Comparison of ENCODE assay signal across 30 mouse cellular contexts in genomic region chr1:82808564-82808963, GRCm38 (mm10). TPM values are rescaled to one million over a fixed set of nuclear protein-coding genes. Genes with fewer than 3 reads are reported as not detected.
A peak's percentile ranks its signal among the peaks of the same experiment; 100 is the strongest.
DNase-seq lines count a peak whose midpoint lies in the region; ATAC-seq and TF ChIP-seq lines count a peak whose summit lies in the region.
"Had no signal": no experiment of that assay in that cellular context is flagged by ENCODE, and none has a peak within 500 bp of the region (broad histone marks: within the 10 kb centered on the region; RNA-seq: fewer than 3 reads in every experiment).

No protein-coding gene starts in this region.

- H3K4me3 ChIP-seq in heart, embryonic 14.5 days (ENCODE audit: control insufficient read depth in 1 of 2, insufficient read depth in 1 of 2, low read depth in 1 of 2, low read length in 2 of 2) = no peak overlapping the region
- H3K4me3 ChIP-seq in heart, embryonic 11.5 days (ENCODE audit: low read depth, low read length) = no peak overlapping the region
- H3K4me3 ChIP-seq in limb, embryonic 13.5 days = no peak overlapping the region
- H3K4me3 ChIP-seq in limb, embryonic 10.5 days = no peak overlapping the region
- H3K4me3 ChIP-seq in C2C12 (ENCODE audit: insufficient read depth, poor library complexity, severe bottlenecking) = no peak overlapping the region
- no peak overlapping the region for H3K4me3 ChIP-seq in limb, embryonic 14.5 days (replicated peaks; ENCODE audit: low read length)
- H3K4me3 ChIP-seq: embryonic facial prominence, embryonic 12.5 days; forebrain, embryonic 10.5 days; intestine, embryonic 15.5 days had no signal

- H3K79me3 ChIP-seq in C2C12 (ENCODE audit: low read depth) = no peaks in the 10 kb centered on the region

- H3K79me2 ChIP-seq in C2C12 (ENCODE audit: control insufficient read depth, insufficient read depth) = no peaks in the 10 kb centered on the region

- TF ChIP-seq POLR2A in limb, embryonic 14.5 days (IDR thresholded peaks at IDR 0.05; ENCODE audit: borderline replicate concordance, extremely low read depth, insufficient read depth, insufficient read length) = no peak

- peaks cover 3 to 9% of the 10 kb centered on the region in 2 experiments for H3K4me1 ChIP-seq in heart, embryonic 14.5 days (ENCODE audit: control insufficient read depth in 2 of 2, insufficient read depth in 2 of 2, low read length in 2 of 2)
- peaks cover 3% of the 10 kb centered on the region; the same call in 1 of the 2 replicates for H3K4me1 ChIP-seq in heart, embryonic 11.5 days (ENCODE audit: control insufficient read depth, insufficient read depth, low read length)
- peaks cover 4% of the 10 kb centered on the region; the same call in 1 of the 2 replicates for H3K4me1 ChIP-seq in limb, embryonic 13.5 days
- no peaks in the 10 kb centered on the region for H3K4me1 ChIP-seq in limb, embryonic 10.5 days
- H3K4me1 ChIP-seq in limb, embryonic 14.5 days (ENCODE audit: control insufficient read depth, insufficient read depth, low read length) = no peaks in the 10 kb centered on the region
- H3K4me1 ChIP-seq: embryonic facial prominence, embryonic 12.5 days; forebrain, embryonic 10.5 days; intestine, embryonic 15.5 days had no signal

- no peaks in the 10 kb centered on the region for H3K36me3 ChIP-seq in heart, embryonic 14.5 days (ENCODE audit: control insufficient read depth, insufficient read depth, low read length)
- no peaks in the 10 kb centered on the region for H3K36me3 ChIP-seq in heart, embryonic 11.5 days (ENCODE audit: control insufficient read depth, insufficient read depth, low read length)
- no peaks in the 10 kb centered on the region for H3K36me3 ChIP-seq in limb, embryonic 13.5 days
- no peaks in the 10 kb centered on the region for H3K36me3 ChIP-seq in limb, embryonic 10.5 days
- no peaks in the 10 kb centered on the region for H3K36me3 ChIP-seq in C2C12 (ENCODE audit: control insufficient read depth, insufficient read depth)
- H3K36me3 ChIP-seq in limb, embryonic 14.5 days (ENCODE audit: control insufficient read depth, insufficient read depth, low read length) = no peaks in the 10 kb centered on the region
- H3K36me3 ChIP-seq: embryonic facial prominence, embryonic 12.5 days; forebrain, embryonic 10.5 days; intestine, embryonic 15.5 days had no signal

- H3K4me2 ChIP-seq in heart, embryonic 14.5 days (ENCODE audit: low read length) = no peak overlapping the region
- no peak overlapping the region for H3K4me2 ChIP-seq in heart, embryonic 11.5 days
- H3K4me2 ChIP-seq in limb, embryonic 13.5 days (replicated peaks) = no peak overlapping the region
- no peak overlapping the region for H3K4me2 ChIP-seq in limb, embryonic 14.5 days (replicated peaks; ENCODE audit: low read depth, low read length, severe bottlenecking)
- H3K4me2 ChIP-seq: embryonic facial prominence, embryonic 12.5 days; hindbrain, embryonic 14.5 days; intestine, embryonic 15.5 days had no signal

- ATAC-seq in heart, embryonic 14.5 days (ENCODE audit: insufficient number of reproducible peaks, insufficient read depth, low FRiP score, low read depth) = no peak
- ATAC-seq in heart, embryonic 11.5 days (replicated peaks; ENCODE audit: insufficient number of reproducible peaks, low FRiP score, low TSS enrichment) = no peak
- 0 out of 2 replicates have a peak, but pooled peaks have one; percentile 24 for ATAC-seq in limb, embryonic 13.5 days (ENCODE audit: low FRiP score, low read depth)
- no peak for ATAC-seq in limb, embryonic 14.5 days (ENCODE audit: low FRiP score, low read depth)
- ATAC-seq: forebrain, postnatal 0 days; intestine, embryonic 15.5 days had no signal

- H3K9me3 ChIP-seq in heart, embryonic 14.5 days (ENCODE audit: control insufficient read depth, low read length) = no peaks in the 10 kb centered on the region
- H3K9me3 ChIP-seq in heart, embryonic 11.5 days (replicated peaks; ENCODE audit: control insufficient read depth, low read length) = 0 out of 2 replicates have a peak, but pooled peaks cover under 1% of the 10 kb centered on the region
- H3K9me3 ChIP-seq in limb, embryonic 13.5 days = no peaks in the 10 kb centered on the region; the same call in 1 of the 2 replicates
- H3K9me3 ChIP-seq in limb, embryonic 10.5 days (replicated peaks) = no peaks in the 10 kb centered on the region
- H3K9me3 ChIP-seq in limb, embryonic 14.5 days (ENCODE audit: control insufficient read depth, low read length) = no peaks in the 10 kb centered on the region
- H3K9me3 ChIP-seq: embryonic facial prominence, embryonic 12.5 days; forebrain, embryonic 10.5 days; intestine, embryonic 15.5 days had no signal

- no peak for TF ChIP-seq CTCF in C2C12 (IDR thresholded peaks at IDR 0.05; ENCODE audit: control insufficient read depth, insufficient read depth, insufficient read length)

- 50% methylated on average over 3 of the region's 3 CpGs for WGBS in heart, embryonic 14.5 days
- WGBS in heart, embryonic 11.5 days (ENCODE audit: insufficient replicate concordance) = 62% methylated on average over 3 of the region's 3 CpGs
- WGBS in limb, embryonic 13.5 days = 34% methylated on average over 3 of the region's 3 CpGs
- WGBS in limb, embryonic 10.5 days = 75% methylated on average over 3 of the region's 3 CpGs
- WGBS in limb, embryonic 14.5 days = 40% methylated on average over 3 of the region's 3 CpGs

- no peaks in the 10 kb centered on the region for H3K27me3 ChIP-seq in heart, embryonic 14.5 days (ENCODE audit: control insufficient read depth, insufficient read depth, low read length)
- no peaks in the 10 kb centered on the region for H3K27me3 ChIP-seq in heart, embryonic 11.5 days (ENCODE audit: control insufficient read depth, insufficient read depth, low read length)
- no peaks in the 10 kb centered on the region for H3K27me3 ChIP-seq in limb, embryonic 13.5 days
- no peaks in the 10 kb centered on the region for H3K27me3 ChIP-seq in limb, embryonic 10.5 days (ENCODE audit: low read depth, poor library complexity, severe bottlenecking)
- H3K27me3 ChIP-seq in C2C12 (ENCODE audit: control insufficient read depth, insufficient read depth, insufficient read length) = no peaks in the 10 kb centered on the region
- no peaks in the 10 kb centered on the region for H3K27me3 ChIP-seq in limb, embryonic 14.5 days (ENCODE audit: control insufficient read depth, insufficient read depth, low read length)
- H3K27me3 ChIP-seq: embryonic facial prominence, embryonic 12.5 days; intestine, embryonic 15.5 days had no signal

- H3K9ac ChIP-seq in heart, embryonic 14.5 days (ENCODE audit: low read length) = no peak overlapping the region
- no peak overlapping the region for H3K9ac ChIP-seq in heart, embryonic 11.5 days (ENCODE audit: low read depth, low read length)
- H3K9ac ChIP-seq in limb, embryonic 13.5 days = no peak overlapping the region
- H3K9ac ChIP-seq in limb, embryonic 14.5 days (ENCODE audit: low read depth, low read length, severe bottlenecking) = no peak overlapping the region
- H3K9ac ChIP-seq: embryonic facial prominence, embryonic 12.5 days; forebrain, postnatal 0 days; hindbrain, embryonic 14.5 days; intestine, embryonic 15.5 days had no signal

- peak overlapping the region; percentile 37 to 42; a peak in 2 of 4 replicates for H3K27ac ChIP-seq in heart, embryonic 14.5 days (replicated peaks in 1 of 2; ENCODE audit: control insufficient read depth in 1 of 2, insufficient read depth in 1 of 2, low read depth in 2 of 2, low read length in 2 of 2)
- H3K27ac ChIP-seq in heart, embryonic 11.5 days (ENCODE audit: low read depth, low read length) = no peak overlapping the region
- H3K27ac ChIP-seq in limb, embryonic 13.5 days = peak overlapping the region; percentile 34; the same call in 1 of the 2 replicates
- H3K27ac ChIP-seq in limb, embryonic 10.5 days = no peak overlapping the region
- H3K27ac ChIP-seq in limb, embryonic 14.5 days (replicated peaks; ENCODE audit: low read depth, low read length) = no peak overlapping the region
- H3K27ac ChIP-seq: embryonic facial prominence, embryonic 12.5 days; forebrain, embryonic 10.5 days; hindbrain, embryonic 14.5 days; intestine, embryonic 15.5 days had no signal

- peak overlapping the region; percentile 18 for H3ac ChIP-seq in C2C12 (ENCODE audit: control insufficient read depth, insufficient read length, low read depth)

- no peak for DNase-seq in limb, embryonic 10.5 days (ENCODE audit: low spot score)
- peak; percentile 32 for DNase-seq in limb, embryonic 14.5 days (ENCODE audit: low spot score)
- DNase-seq in left cerebral cortex, adult 8-10 months (ENCODE audit: low spot score in 2 of 2) = no peak
- DNase-seq: adrenal gland, adult 2 months; cerebellum, adult 8-10 months; forebrain, postnatal 0 days; kidney, postnatal 36 days; lung, adult 18-20 months; lung, postnatal 14 days; midbrain, embryonic 14.5 days; right cerebral cortex, postnatal 14 days; thymus, adult 2 months had no signal

RNA-seq across cellular contexts. Expression of gene Agfg1, which starts 30.7 kb away (rescaled TPM):
- 38.6 and 44.6 TPM in 2 replicates for polyA plus RNA-seq in heart, embryonic 14.5 days (2014; fragmentation: Nextera tagmentation; extraction: Ambion mirVana)
- polyA plus RNA-seq in heart, embryonic 11.5 days (2014; fragmentation: Nextera tagmentation; extraction: Ambion mirVana) = 42.2 and 43.8 TPM in 2 replicates
- 25.3 and 27.4 TPM in 2 replicates for polyA plus RNA-seq in limb, embryonic 13.5 days (2015; fragmentation: Nextera tagmentation; extraction: Ambion mirVana)
- 26.9 and 30.5 TPM in 2 replicates for polyA plus RNA-seq in limb, embryonic 10.5 days (2016; fragmentation: Nextera tagmentation; extraction: Ambion mirVana)
- polyA plus RNA-seq in C2C12 (2012; fragmentation: generic; extraction: Trizol) = 26.9 TPM
- 39.6 and 47.4 TPM in 2 replicates for polyA plus RNA-seq in limb, embryonic 14.5 days (2012; rRNA removed)
- 36.9 and 41.8 TPM in 2 replicates for polyA plus RNA-seq in limb, embryonic 14.5 days (2014; fragmentation: Nextera tagmentation; extraction: Ambion mirVana)
- 10 to 100 TPM; 59.0 to 69.1 (median 62.1) TPM for total RNA-seq in left cerebral cortex, adult 8-10 months (2022)

RNA-seq across cellular contexts. Expression of gene Gm47791, which starts 37.5 kb away (rescaled TPM):
- polyA plus RNA-seq in heart, embryonic 14.5 days (2014; fragmentation: Nextera tagmentation; extraction: Ambion mirVana) = not detected in 2 replicates
- polyA plus RNA-seq in heart, embryonic 11.5 days (2014; fragmentation: Nextera tagmentation; extraction: Ambion mirVana) = not detected in 2 replicates
- polyA plus RNA-seq in limb, embryonic 13.5 days (2015; fragmentation: Nextera tagmentation; extraction: Ambion mirVana) = not detected in 2 replicates
- polyA plus RNA-seq in limb, embryonic 10.5 days (2016; fragmentation: Nextera tagmentation; extraction: Ambion mirVana) = not detected in 2 replicates
- polyA plus RNA-seq in C2C12 (2012; fragmentation: generic; extraction: Trizol) = not detected
- polyA plus RNA-seq in limb, embryonic 14.5 days (2012; rRNA removed) = not detected in 2 replicates
- not detected in 2 replicates for polyA plus RNA-seq in limb, embryonic 14.5 days (2014; fragmentation: Nextera tagmentation; extraction: Ambion mirVana)
- not detected for total RNA-seq in left cerebral cortex, adult 8-10 months (2022)
- total RNA-seq: adrenal gland, adult 2 months; common myeloid progenitor, adult 5-6 weeks; forebrain, postnatal 0 days; gastrocnemius, adult 18-20 months; granulocyte monocyte progenitor cell, adult 5-6 weeks; heart, postnatal 25 days; left cerebral cortex, adult 18-20 months; megakaryocyte, adult 5-6 weeks; neutrophil, adult 5-6 weeks had no signal
- polyA plus RNA-seq: adrenal gland, adult 2 months; embryonic facial prominence, embryonic 12.5 days; forebrain, embryonic 10.5 days; forebrain, postnatal 0 days; hindbrain, embryonic 14.5 days; intestine, embryonic 15.5 days; limb, embryonic 11.5 days; midbrain, embryonic 14.5 days; spleen, adult 2 months; stomach, embryonic 14.5 days; thymus, adult 2 months had no signal

RNA-seq across cellular contexts. Expression of gene Tm4sf20, which starts 40.3 kb away (rescaled TPM):
- not detected in 2 replicates for polyA plus RNA-seq in heart, embryonic 14.5 days (2014; fragmentation: Nextera tagmentation; extraction: Ambion mirVana)
- polyA plus RNA-seq in heart, embryonic 11.5 days (2014; fragmentation: Nextera tagmentation; extraction: Ambion mirVana) = 0.29 TPM in 1 of 2 replicates, not detected in the other
- 0.20 and 0.23 TPM in 2 replicates for polyA plus RNA-seq in limb, embryonic 13.5 days (2015; fragmentation: Nextera tagmentation; extraction: Ambion mirVana)
- polyA plus RNA-seq in limb, embryonic 10.5 days (2016; fragmentation: Nextera tagmentation; extraction: Ambion mirVana) = 0.25 TPM in 1 of 2 replicates, not detected in the other
- polyA plus RNA-seq in C2C12 (2012; fragmentation: generic; extraction: Trizol) = not detected
- polyA plus RNA-seq in limb, embryonic 14.5 days (2012; rRNA removed) = not detected in 2 replicates
- polyA plus RNA-seq in limb, embryonic 14.5 days (2014; fragmentation: Nextera tagmentation; extraction: Ambion mirVana) = not detected in 2 replicates
- not detected for total RNA-seq in left cerebral cortex, adult 8-10 months (2022)
- total RNA-seq: adrenal gland, adult 2 months; common myeloid progenitor, adult 5-6 weeks; forebrain, postnatal 0 days; gastrocnemius, adult 18-20 months; granulocyte monocyte progenitor cell, adult 5-6 weeks; heart, postnatal 25 days; left cerebral cortex, adult 18-20 months; megakaryocyte, adult 5-6 weeks; neutrophil, adult 5-6 weeks had no signal
- polyA plus RNA-seq: adrenal gland, adult 2 months; embryonic facial prominence, embryonic 12.5 days; forebrain, embryonic 10.5 days; forebrain, postnatal 0 days; hindbrain, embryonic 14.5 days; limb, embryonic 11.5 days; spleen, adult 2 months had no signal

Comparison
In these comparisons a context has a peak if more than half of its experiments do, and no peak if none do; other contexts are left out.
1. H3K27ac ChIP-seq: peak in heart, embryonic 14.5 days (2 of 2) and limb, embryonic 13.5 days (single experiment); none in heart, embryonic 11.5 days (single experiment), limb, embryonic 10.5 days (single experiment) and limb, embryonic 14.5 days (single experiment).